Mouse (Mus musculus) MEL (cell line): ENCODE measurements around the gene Abl2.

Source experiments
- CTCF ChIP-seq, 3 experiments: IDR thresholded peaks in 2 of 3; conservative IDR thresholded peaks in 1 of 3; 2 replicates each; pipeline ENCODE4 v1.5.1; 2011 to 2012; ENCODE audit warnings: low read length in 3 of 3, low read depth in 2 of 3, mild to moderate bottlenecking in 2 of 3, improper control_type of control experiment in 1 of 3, inconsistent platforms in 1 of 3, mixed read lengths in 1 of 3, moderate library complexity in 1 of 3; ENCODE audit not compliant: control insufficient read depth in 1 of 3, insufficient read depth in 1 of 3, poor library complexity in 1 of 3, severe bottlenecking in 1 of 3
- ETS1 ChIP-seq: IDR thresholded peaks from 2 replicates; pipeline ENCODE4 v1.6.1; 2012; ENCODE audit warnings: low read depth, mild to moderate bottlenecking, inconsistent platforms, low read length, improper control_type of control experiment, moderate library complexity
- MAFK ChIP-seq: IDR thresholded peaks from 2 replicates; pipeline ENCODE4 v1.6.1; 2011; ENCODE audit warnings: low read depth, mild to moderate bottlenecking, low read length, improper control_type of control experiment, borderline replicate concordance
- MAX ChIP-seq: IDR thresholded peaks from 2 replicates; pipeline ENCODE4 v1.6.1; 2011; ENCODE audit warnings: low read length, improper control_type of control experiment
- ZC3H11A ChIP-seq: IDR thresholded peaks from 2 replicates; pipeline ENCODE4 v1.6.1; 2012; ENCODE audit warnings: low read depth, mild to moderate bottlenecking, inconsistent platforms, low read length, improper control_type of control experiment

GRCm38 (mm10) chr1:156674195-156675000, 115.8 kb downstream of the Abl2 start, which contains the start of gene Tor3a:
- TF ChIP-seq MAFK (no peak), MAX (no peak), CTCF (IDR thresholded peaks at IDR 0.05 in 2 of 3, conservative IDR thresholded peaks at IDR 0.05 in 1 of 3; ENCODE audit: control insufficient read depth in 1 of 3, insufficient read depth in 1 of 3, low read depth in 2 of 3, low read length in 3 of 3, poor library complexity in 1 of 3, severe bottlenecking in 1 of 3) (no peak), ZC3H11A (no peak), ETS1 (peak; percentile 36; the same call in 1 of the 2 replicates)
